Mouse (Mus musculus) lung, postnatal 0 days (tissue): ENCODE results near the gene Lrrc45. TPM values are rescaled to one million over a fixed set of nuclear protein-coding genes. Genes with fewer than 3 reads are reported as not detected.

Experiments used
- ATAC-seq: fragments of 200-750 bp; cut with Nextera tagmentation; 2 replicates; pipeline ENCODE4 v1.8.0; 2017; ENCODE audit warnings: moderate library complexity
- DNase-seq: peaks from one replicate; pipeline ENCODE4 v3.0.0-alpha.2; 2016; ENCODE audit warnings: low spot score
- H3K27ac ChIP-seq: fragments of 300-500 bp; sonication (generic); 2 replicates; pipeline ENCODE4 v1.5.1; 2014; ENCODE audit warnings: antibody characterized with exemption, mild to moderate bottlenecking, low read length, mixed read lengths
- H3K27me3 ChIP-seq: fragments of 300-500 bp; sonication (generic); replicated peaks from 2 replicates; pipeline ENCODE4 v1.6.1; 2014; ENCODE audit warnings: low read length, mixed read lengths; ENCODE audit not compliant: insufficient read depth
- H3K36me3 ChIP-seq: fragments of 300-500 bp; sonication (generic); 2 replicates; pipeline ENCODE4 v1.6.1; 2014; ENCODE audit warnings: low read length, mixed read lengths; ENCODE audit not compliant: insufficient read depth
- H3K4me1 ChIP-seq: fragments of 300-500 bp; sonication (generic); 2 replicates; pipeline ENCODE4 v1.6.1; 2014; ENCODE audit warnings: antibody characterized with exemption, low read depth, low read length, mixed read lengths; ENCODE audit not compliant: insufficient read depth
- H3K4me2 ChIP-seq: fragments of 300-500 bp; sonication (generic); replicated peaks from 2 replicates; pipeline ENCODE4 v1.6.1; 2014; ENCODE audit warnings: low read depth, mild to moderate bottlenecking, low read length, moderate library complexity, mixed read lengths
- H3K4me3 ChIP-seq: fragments of 300-500 bp; sonication (generic); 2 replicates; pipeline ENCODE4 v1.5.1; 2014; ENCODE audit warnings: low read depth, low read length
- H3K9ac ChIP-seq: fragments of 300-500 bp; sonication (generic); replicated peaks from 2 replicates; pipeline ENCODE4 v1.6.1; 2014; ENCODE audit warnings: low read depth, mild to moderate bottlenecking
- H3K9me3 ChIP-seq: fragments of 300-500 bp; sonication (generic); 2 replicates; pipeline ENCODE4 v1.6.1; 2016; ENCODE audit warnings: low read length, mixed read lengths
- CTCF ChIP-seq: IDR thresholded peaks from 2 replicates; pipeline ENCODE4 v1.5.1; 2016; ENCODE audit warnings: antibody characterized with exemption, mild to moderate bottlenecking
- EP300 ChIP-seq: IDR thresholded peaks from 2 replicates; pipeline ENCODE4 v1.6.1; 2016; ENCODE audit warnings: antibody characterized with exemption, mild to moderate bottlenecking, control low read depth
- WGBS: fragments of 180-500 bp; shearing (Covaris S2); extraction: QIAGEN DNeasy Blood & Tissue Kit; methylation state at CpG from one replicate; pipeline ENCODE4 v1.1.7; 2014; 5-methylcytosine and 5-hydroxymethylcytosine counted together
- polyA plus RNA-seq: library from polyadenylated mRNA; unstranded; fragments of >200 nt; fragmentation: Nextera tagmentation; extraction: Ambion mirVana; gene quantifications from 2 replicates; pipeline ENCODE4 v1.2.1, GENCODE M21; 2015

Gene Lrrc45
- polyA plus RNA-seq, 1 experiment from 2014 or later, result 37.3 TPM

DNA sequence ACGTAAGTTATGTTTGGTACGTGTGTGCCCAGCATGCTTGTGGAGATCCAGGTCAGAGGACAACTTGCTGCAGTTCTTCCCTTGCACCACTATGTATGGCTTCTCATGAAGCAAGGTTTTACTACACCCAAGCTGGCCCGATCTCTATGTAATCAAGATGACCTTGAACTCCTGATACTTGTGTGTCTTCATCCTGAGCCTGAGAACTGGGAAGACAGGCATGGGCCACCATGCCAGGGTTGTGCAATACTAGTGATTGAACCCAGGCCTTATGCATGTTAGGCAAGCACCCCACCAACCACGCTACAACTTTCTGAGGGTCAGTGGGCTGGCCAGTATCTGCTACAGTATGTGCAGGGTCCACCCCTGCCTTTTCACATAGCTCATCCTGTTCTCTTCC, 36.8 kb upstream of the Lrrc45 start:
- H3K4me1 ChIP-seq, result peaks cover 6% of the 10 kb centered on the region
- WGBS, result 84% methylated on average over 4 of the region's 4 CpGs
- H3K4me2 ChIP-seq, result no peak overlapping the region

DNA sequence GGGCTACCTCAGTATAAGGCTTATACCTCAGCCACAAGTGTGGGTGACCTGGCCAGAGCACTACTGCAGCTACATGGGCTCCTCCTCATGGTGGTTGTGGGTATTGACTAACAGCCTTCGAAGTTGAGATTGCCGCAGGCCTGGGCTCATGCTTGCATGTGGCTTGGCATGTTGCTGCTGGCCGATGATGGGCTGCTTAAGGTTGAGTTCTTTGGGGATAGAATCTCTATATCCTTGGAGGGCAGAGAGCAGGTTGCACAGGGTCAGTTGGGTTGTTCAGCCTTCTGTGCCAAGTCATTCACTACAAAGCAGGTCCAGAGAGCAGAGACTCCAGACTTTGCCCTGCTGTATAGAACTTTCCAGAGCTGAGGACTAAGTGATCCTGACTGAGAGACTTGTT, 33.8 kb upstream of the Lrrc45 start:
- no peak overlapping the region for H3K9ac ChIP-seq
- no peak overlapping the region for H3K4me3 ChIP-seq
- no peak overlapping the region for H3K27ac ChIP-seq
- 68% methylated on average over 3 of the region's 3 CpGs for WGBS
- no peaks in the 10 kb centered on the region for H3K27me3 ChIP-seq
- no peaks in the 10 kb centered on the region for H3K9me3 ChIP-seq
- no peak overlapping the region for H3K4me2 ChIP-seq
- H3K4me1 ChIP-seq, result no peaks in the 10 kb centered on the region; the same call in 1 of the 2 replicates
- DNase-seq (peak; percentile 52), ATAC-seq (0 out of 2 replicates have a peak, but pooled peaks have one; percentile 13)
- H3K36me3 ChIP-seq, result peaks cover 9% of the 10 kb centered on the region; the same call in 1 of the 2 replicates
- TF ChIP-seq EP300 (no peak), CTCF (peak; percentile 73)

More for the DNA sequence above, 36.8 kb upstream of the Lrrc45 start:
- ATAC-seq (no peak), DNase-seq (no peak)
- Histone ChIP-seq H3K27ac (no peak overlapping the region), H3K27me3 (no peaks in the 10 kb centered on the region), H3K4me3 (no peak overlapping the region), H3K9ac (no peak overlapping the region), H3K9me3 (no peaks in the 10 kb centered on the region), H3K36me3 (peaks cover 9% of the 10 kb centered on the region; the same call in 1 of the 2 replicates)
- no peak for TF ChIP-seq EP300
- TF ChIP-seq CTCF, result no peak

DNA sequence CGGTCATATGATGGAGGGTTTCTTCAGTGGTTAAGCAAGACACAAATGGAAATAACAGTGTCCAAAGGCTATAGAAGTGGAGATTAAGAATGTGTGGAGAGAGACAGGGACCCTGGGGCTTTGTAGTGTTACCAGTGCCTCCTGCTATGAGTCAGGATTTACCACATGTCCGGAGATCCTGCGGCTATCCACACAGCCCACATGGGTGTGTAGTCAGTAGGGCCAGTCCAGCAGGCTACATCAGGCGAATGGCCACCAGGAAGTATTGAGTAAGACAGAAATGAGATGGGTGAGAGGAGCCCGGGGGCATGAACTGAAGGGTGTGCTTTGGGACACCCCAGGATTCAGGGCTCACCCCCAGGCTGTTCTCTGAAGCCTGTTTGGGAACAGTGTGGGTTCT, 31.0 kb upstream of the Lrrc45 start:
- Histone ChIP-seq H3K4me3 (no peak overlapping the region), H3K4me2 (no peak overlapping the region), H3K36me3 (peaks cover 17% of the 10 kb centered on the region; the same call in 1 of the 2 replicates), H3K9ac (no peak overlapping the region), H3K4me1 (peaks cover 10% of the 10 kb centered on the region), H3K27ac (no peak overlapping the region), H3K9me3 (no peaks in the 10 kb centered on the region), H3K27me3 (no peaks in the 10 kb centered on the region)
- WGBS, result 83% methylated on average over 5 of the region's 5 CpGs
- TF ChIP-seq EP300 (no peak), CTCF (no peak)
- no peak for DNase-seq
- no peak for ATAC-seq

DNA sequence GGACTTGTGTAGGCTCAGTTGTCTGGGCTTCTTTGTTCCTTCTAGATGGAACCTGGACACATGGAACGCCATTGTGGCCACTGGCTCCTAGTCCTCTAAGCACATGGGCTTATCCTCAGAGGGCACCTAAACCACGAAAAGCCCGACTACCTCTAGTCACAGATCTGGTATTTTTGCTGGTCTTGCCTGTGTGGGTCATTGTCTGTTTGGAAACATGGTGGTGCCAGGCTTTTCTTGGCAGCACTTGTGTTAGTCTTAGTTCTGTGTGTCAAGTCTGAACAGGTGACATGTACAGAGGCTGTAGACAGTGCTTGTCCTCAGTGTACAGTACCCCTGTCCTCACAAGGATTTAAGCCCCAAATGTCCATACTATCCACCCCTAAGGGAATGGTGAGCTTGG, 30.2 kb upstream of the Lrrc45 start:
- Histone ChIP-seq H3K4me2 (no peak overlapping the region), H3K4me3 (no peak overlapping the region), H3K27me3 (no peaks in the 10 kb centered on the region), H3K27ac (peak overlapping the region; percentile 78; the same call in 1 of the 2 replicates), H3K9me3 (no peaks in the 10 kb centered on the region), H3K9ac (no peak overlapping the region), H3K36me3 (peaks cover 21% of the 10 kb centered on the region; the same call in 1 of the 2 replicates), H3K4me1 (peaks cover 10% of the 10 kb centered on the region)
- DNase-seq (no peak), ATAC-seq (no peak)
- 93% methylated on average over 3 of the region's 3 CpGs for WGBS
- no peak for TF ChIP-seq CTCF
- no peak for TF ChIP-seq EP300

DNA sequence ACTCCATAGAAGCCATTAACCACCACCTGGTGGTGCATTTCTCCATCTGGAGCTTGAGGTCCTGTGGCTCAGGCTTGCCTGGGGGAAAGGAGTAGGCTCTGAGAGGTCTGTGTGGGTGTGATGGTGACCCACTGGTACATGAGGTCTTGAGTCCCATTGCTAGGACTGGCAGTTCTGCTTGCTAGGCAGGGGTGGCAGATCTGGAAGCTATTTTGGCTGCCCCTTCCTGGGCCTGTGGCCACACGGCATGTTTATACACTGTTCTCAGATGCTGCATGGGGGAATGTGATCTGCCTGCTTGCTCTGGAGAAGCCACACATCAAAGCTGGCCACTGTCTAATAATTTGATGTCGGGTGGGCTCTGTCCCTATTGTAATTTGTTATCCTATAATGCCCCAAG, 29.6 kb upstream of the Lrrc45 start:
- WGBS, result 80% methylated on average over 2 of the region's 2 CpGs
- no peak overlapping the region for H3K4me2 ChIP-seq
- peak overlapping the region; percentile 78 for H3K27ac ChIP-seq
- ATAC-seq (no peak), DNase-seq (no peak)
- no peaks in the 10 kb centered on the region for H3K9me3 ChIP-seq
- H3K9ac ChIP-seq, result no peak overlapping the region
- peaks cover 10% of the 10 kb centered on the region for H3K4me1 ChIP-seq
- peak; percentile 14; the same call in 1 of the 2 replicates for TF ChIP-seq CTCF
- no peak for TF ChIP-seq EP300
- H3K4me3 ChIP-seq, result no peak overlapping the region
- H3K36me3 ChIP-seq, result peaks cover 23% of the 10 kb centered on the region; the same call in 1 of the 2 replicates
- H3K27me3 ChIP-seq, result no peaks in the 10 kb centered on the region

DNA sequence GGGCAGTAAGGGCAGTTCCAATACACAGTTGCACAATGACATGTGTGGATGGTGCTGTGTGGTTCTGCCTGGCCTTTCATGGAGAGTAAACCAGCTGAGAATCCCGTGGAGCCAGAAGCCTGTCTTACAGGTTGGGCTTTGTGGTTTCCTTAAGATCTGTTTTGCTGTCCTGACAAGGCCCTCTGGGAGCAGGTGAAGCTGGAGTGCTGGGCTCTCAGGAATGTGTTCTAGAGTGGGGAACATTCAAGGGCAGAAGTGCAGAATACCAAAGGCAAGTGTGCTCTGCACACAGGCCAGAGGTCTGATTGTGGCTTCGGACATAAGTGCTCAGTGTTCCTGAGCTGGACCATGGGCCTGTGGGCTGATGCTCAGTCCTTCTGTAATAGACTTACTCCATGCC, 29.1 kb upstream of the Lrrc45 start:
- peaks cover 10% of the 10 kb centered on the region for H3K4me1 ChIP-seq
- no peak overlapping the region for H3K9ac ChIP-seq
- H3K9me3 ChIP-seq, result no peaks in the 10 kb centered on the region
- H3K4me3 ChIP-seq, result no peak overlapping the region
- 47% methylated on average over 2 of the region's 2 CpGs for WGBS
- ATAC-seq (peak; percentile 91), DNase-seq (peak; percentile 85)
- TF ChIP-seq EP300, result peak; percentile 77
- TF ChIP-seq CTCF, result no peak
- H3K36me3 ChIP-seq, result peaks cover 24% of the 10 kb centered on the region; the same call in 1 of the 2 replicates
- no peak overlapping the region for H3K4me2 ChIP-seq
- no peaks in the 10 kb centered on the region for H3K27me3 ChIP-seq
- peak overlapping the region; percentile 78 for H3K27ac ChIP-seq
